10 mouse cellular contexts compared by ENCODE assay signal in the genomic region with DNA sequence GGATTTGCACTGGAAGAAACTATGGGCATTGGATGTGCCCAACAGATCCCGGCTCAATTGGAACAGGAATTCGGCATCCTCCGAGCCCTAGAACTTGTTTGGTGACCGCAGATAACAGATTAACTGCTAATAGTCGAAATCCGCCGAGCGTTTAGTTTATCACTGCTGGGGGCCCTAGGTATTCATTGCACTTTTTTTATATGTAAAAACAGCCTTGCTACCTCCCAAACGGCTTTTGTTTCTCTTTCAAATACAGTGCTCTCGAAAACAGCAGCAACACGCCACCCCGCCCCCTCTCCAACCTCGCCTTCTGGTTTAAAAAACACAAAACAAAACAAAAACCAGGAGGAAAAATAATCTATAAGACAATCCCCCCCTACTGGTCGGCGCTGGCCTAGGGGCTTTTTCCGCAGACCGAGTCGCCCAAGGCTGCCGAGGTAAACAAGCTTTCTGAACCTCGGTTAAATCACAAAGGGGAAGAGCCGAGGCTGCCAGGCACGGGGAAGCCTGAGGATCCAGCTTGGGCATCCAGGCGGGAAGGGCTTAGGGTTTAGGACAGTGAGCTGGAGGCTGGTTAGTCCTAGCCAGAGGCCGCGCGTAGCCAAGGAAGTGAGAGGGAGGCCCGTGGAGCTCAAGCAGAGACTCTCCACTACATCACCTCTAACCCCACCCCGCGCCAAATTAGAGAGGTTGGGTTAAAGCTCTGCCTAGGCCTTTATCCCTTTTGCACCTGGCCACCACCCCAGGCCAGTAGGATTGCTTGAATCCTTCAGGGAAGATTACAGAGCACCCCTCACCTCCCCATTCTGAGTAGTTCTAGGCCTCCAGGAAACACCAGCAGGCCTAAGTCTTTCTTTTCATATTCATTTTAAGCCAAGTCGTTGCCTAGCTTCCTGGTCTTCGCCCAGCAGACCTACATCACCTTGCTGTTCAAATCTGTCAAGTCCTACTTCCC. TPM values are rescaled to one million over a fixed set of nuclear protein-coding genes. Genes with fewer than 3 reads are reported as not detected.
A peak's percentile ranks its signal among the peaks of the same experiment; 100 is the strongest.
DNase-seq lines count a peak whose midpoint lies in the region; ATAC-seq lines count a peak whose summit lies in the region.
"Had no signal": no experiment of that assay in that cellular context is flagged by ENCODE, and none has a peak within 500 bp of the region (broad histone marks: within the 10 kb centered on the region; RNA-seq: fewer than 3 reads in every experiment).

No protein-coding gene starts in this region.

- H3K4me2 ChIP-seq in liver, embryonic 12.5 days, result peak overlapping the region; percentile 75

- H3K27ac ChIP-seq in liver, embryonic 12.5 days, result no peak overlapping the region
- H3K27ac ChIP-seq: neural tube, embryonic 12.5 days had no signal

- DNase-seq in embryo, embryonic 10 days (ENCODE audit: low spot score), result peak; percentile 43
- no peak for DNase-seq in embryo, embryonic 11 days
- peak; percentile 41 for DNase-seq in ovary, postnatal 36 days (ENCODE audit: low spot score)
- no peak for DNase-seq in ovary, adult 18-20 months (ENCODE audit: low spot score)
- peak; percentile 54 for DNase-seq in thymus, postnatal 25 days
- no peak for DNase-seq in layer of hippocampus, postnatal 10 days (ENCODE audit: low spot score in 2 of 2)

- no peak for ATAC-seq in liver, embryonic 12.5 days
- ATAC-seq in megakaryocyte progenitor cell, adult 5-6 weeks (replicated peaks; ENCODE audit: poor library complexity), result no peak

- H3K27me3 ChIP-seq in liver, embryonic 12.5 days (replicated peaks), result peaks cover 97% of the 10 kb centered on the region

- peak overlapping the region; percentile 7; the same call in 1 of the 2 replicates for H3K4me3 ChIP-seq in liver, embryonic 12.5 days
- H3K4me3 ChIP-seq: erythroblast, embryonic 14.5 days; neural tube, embryonic 12.5 days had no signal

- WGBS in liver, embryonic 12.5 days (ENCODE audit: insufficient replicate concordance), result 9% methylated on average over 31 of the region's 31 CpGs

- no peaks in the 10 kb centered on the region for H3K36me3 ChIP-seq in liver, embryonic 12.5 days
- H3K36me3 ChIP-seq: neural tube, embryonic 12.5 days had no signal

- peaks cover 30% of the 10 kb centered on the region for H3K4me1 ChIP-seq in liver, embryonic 12.5 days

- no peak overlapping the region for H3K9ac ChIP-seq in liver, embryonic 12.5 days
- H3K9ac ChIP-seq: neural tube, embryonic 12.5 days had no signal

- H3K9me3 ChIP-seq in liver, embryonic 12.5 days (replicated peaks), result no peaks in the 10 kb centered on the region
- H3K9me3 ChIP-seq: neural tube, embryonic 12.5 days had no signal

RNA-seq across cellular contexts. Expression of a gene that starts 6.7 kb away (rescaled TPM):
- 7.9 and 8.4 TPM in 2 replicates for polyA plus RNA-seq in liver, embryonic 12.5 days (2016; fragmentation: Nextera tagmentation; extraction: Ambion mirVana)
- total RNA-seq in layer of hippocampus, postnatal 10 days (2021), result 10 to 100 TPM; 18.2 to 18.5 TPM
- total RNA-seq in megakaryocyte progenitor cell, adult 5-6 weeks (2015), result 35.3 and 42.7 TPM in 2 replicates
- 24.7 and 29.1 TPM in 2 replicates for total RNA-seq in megakaryocyte progenitor cell, adult 5-6 weeks (2017)

Comparison
In these comparisons a context has a peak if more than half of its experiments do, and no peak if none do; other contexts are left out.
1. DNase-seq: peak in embryo, embryonic 10 days (single experiment), ovary, postnatal 36 days (single experiment) and thymus, postnatal 25 days (single experiment); none in embryo, embryonic 11 days (single experiment), ovary, adult 18-20 months (single experiment) and layer of hippocampus, postnatal 10 days (0 of 2).